Mouse (Mus musculus) intestine, embryonic 14.5 days (tissue): Measurements from ENCODE around the gene Trip11. TPM values are rescaled to one million over a fixed set of nuclear protein-coding genes. Genes with fewer than 3 reads are reported as not detected.

Experiments used
- ATAC-seq: fragments of 200-750 bp; cut with Nextera tagmentation; replicated peaks from 2 replicates; pipeline ENCODE4 v1.8.0; 2017; ENCODE audit warnings: low read depth, moderate number of reproducible peaks, moderate TSS enrichment, moderate library complexity; ENCODE audit not compliant: low FRiP score, low TSS enrichment
- DNase-seq: peaks from one replicate; pipeline ENCODE4 v3.0.0-alpha.2; 2018; ENCODE audit warnings: low spot score
- H3K27ac ChIP-seq: fragments of 300-500 bp; sonication (generic); 2 replicates; pipeline ENCODE4 v1.5.1; 2014; ENCODE audit warnings: low read depth, mild to moderate bottlenecking, control low read depth
- H3K27me3 ChIP-seq: fragments of 300-500 bp; sonication (generic); replicated peaks from 2 replicates; pipeline ENCODE4 v1.6.1; 2014; ENCODE audit warnings: low read length, control low read depth; ENCODE audit not compliant: control insufficient read depth, insufficient read depth
- H3K36me3 ChIP-seq: fragments of 300-500 bp; sonication (generic); 2 replicates; pipeline ENCODE4 v1.6.1; 2014; ENCODE audit warnings: low read length, control low read depth; ENCODE audit not compliant: control insufficient read depth, insufficient read depth
- H3K4me1 ChIP-seq: fragments of 300-500 bp; sonication (generic); replicated peaks from 2 replicates; pipeline ENCODE4 v1.6.1; 2014; ENCODE audit warnings: low read length, control low read depth, mixed read lengths; ENCODE audit not compliant: control insufficient read depth, insufficient read depth
- H3K4me2 ChIP-seq: fragments of 300-500 bp; sonication (generic); 2 replicates; pipeline ENCODE4 v1.6.1; 2014; ENCODE audit warnings: low read length
- H3K4me3 ChIP-seq: fragments of 300-500 bp; sonication (generic); 2 replicates; pipeline ENCODE4 v1.5.1; 2014; ENCODE audit warnings: low read depth, low read length, control low read depth, mixed read lengths
- H3K9ac ChIP-seq: fragments of 300-500 bp; sonication (generic); 2 replicates; pipeline ENCODE4 v1.6.1; 2014; ENCODE audit warnings: mild to moderate bottlenecking, low read length
- H3K9me3 ChIP-seq: fragments of 300-500 bp; sonication (generic); 2 replicates; pipeline ENCODE4 v1.6.1; 2016; ENCODE audit warnings: low read length, control low read depth; ENCODE audit not compliant: control insufficient read depth
- WGBS: fragments of 180-500 bp; shearing (Covaris S2); extraction: QIAGEN DNeasy Blood & Tissue Kit; methylation state at CpG from one replicate; pipeline ENCODE4 v1.1.7; 2014; 5-methylcytosine and 5-hydroxymethylcytosine counted together
- polyA plus RNA-seq: library from polyadenylated mRNA; unstranded; fragments of >200 nt; fragmentation: Nextera tagmentation; extraction: Ambion mirVana; gene quantifications from 2 replicates; pipeline ENCODE4 v1.2.1, GENCODE M21; 2014

Trip11 gene
- polyA plus RNA-seq, 1 experiment from 2014 or later = 26.8 TPM

DNA sequence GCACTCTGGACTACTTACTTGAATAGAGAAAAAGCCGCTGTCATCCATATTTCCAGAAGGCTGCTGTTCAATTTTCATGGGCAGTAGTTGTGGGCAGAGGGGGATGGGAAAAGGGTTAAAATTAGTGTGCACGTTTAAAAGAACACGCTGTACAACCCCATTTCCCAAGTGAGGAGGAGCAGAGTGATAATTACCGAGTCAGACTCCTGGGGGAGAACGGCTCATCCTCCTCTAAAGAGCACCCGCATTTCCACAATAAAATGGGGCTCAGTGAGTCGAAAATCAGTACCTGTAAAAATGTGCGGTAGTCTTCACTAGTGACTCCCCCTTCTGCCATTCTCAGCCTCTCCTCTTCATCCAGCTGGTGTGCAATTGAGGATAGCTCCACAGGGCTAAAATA lies 34.9 kb upstream of the Trip11 start:
- DNase-seq = no peak
- 92% methylated on average over 8 of the region's 8 CpGs for WGBS

DNA sequence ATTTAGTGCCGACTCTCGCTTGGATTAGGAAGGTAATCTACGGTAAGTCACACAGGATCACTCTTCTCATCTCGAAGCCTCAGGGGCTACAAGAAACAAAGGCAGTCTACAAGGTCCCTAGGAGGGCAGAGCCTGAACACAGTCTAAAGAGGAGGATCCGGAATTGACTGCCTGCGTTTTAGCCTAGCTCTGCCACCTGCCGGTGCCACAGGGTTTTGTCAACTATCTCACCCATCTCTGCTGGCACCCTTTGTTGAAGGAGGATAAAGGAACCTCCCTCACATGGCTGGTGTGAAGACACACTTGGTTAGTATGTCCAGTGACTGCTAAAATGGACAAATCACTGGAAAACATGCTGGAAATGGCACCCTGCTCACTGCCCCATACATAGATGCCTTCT lies 24.5 kb upstream of the Trip11 start:
- no peak for ATAC-seq
- no peak overlapping the region for H3K4me3 ChIP-seq
- DNase-seq = no peak
- H3K4me1 ChIP-seq = no peaks in the 10 kb centered on the region
- WGBS = 87% methylated on average over 7 of the region's 7 CpGs
- H3K27ac ChIP-seq = no peak overlapping the region
- H3K36me3 ChIP-seq = peaks cover 48% of the 10 kb centered on the region
- no peak overlapping the region for H3K9ac ChIP-seq
- no peaks in the 10 kb centered on the region for H3K27me3 ChIP-seq
- H3K4me2 ChIP-seq = no peak overlapping the region
- no peaks in the 10 kb centered on the region for H3K9me3 ChIP-seq

More for the DNA sequence above, 34.9 kb upstream of the Trip11 start:
- H3K36me3 ChIP-seq = peaks cover 36% of the 10 kb centered on the region
- H3K27ac ChIP-seq = no peak overlapping the region
- no peak overlapping the region for H3K4me3 ChIP-seq
- no peak overlapping the region for H3K9ac ChIP-seq
- H3K27me3 ChIP-seq = no peaks in the 10 kb centered on the region
- H3K9me3 ChIP-seq = no peaks in the 10 kb centered on the region
- no peak overlapping the region for H3K4me2 ChIP-seq
- no peaks in the 10 kb centered on the region for H3K4me1 ChIP-seq
- no peak for ATAC-seq

DNA sequence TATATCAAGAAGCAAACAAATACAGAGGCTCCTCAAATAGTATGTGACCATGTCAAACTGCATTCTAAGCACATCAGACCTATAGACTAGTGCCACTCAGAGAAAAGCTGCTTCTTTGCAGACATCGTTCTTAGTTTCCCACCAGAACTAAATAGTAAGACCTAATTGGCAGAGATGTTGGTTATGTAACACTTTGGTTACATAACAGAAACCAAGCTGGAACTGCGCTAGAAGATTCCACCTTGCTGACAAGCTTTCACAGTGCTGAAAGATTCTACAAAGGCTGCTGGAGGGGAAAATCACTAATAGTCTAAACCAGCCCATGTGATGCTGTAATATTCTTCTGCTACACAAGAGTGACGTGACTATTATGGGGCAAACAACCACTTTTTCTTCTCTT lies 22.2 kb upstream of the Trip11 start:
- 96% methylated on average over 3 of the region's 3 CpGs for WGBS
- Histone ChIP-seq H3K27me3 (no peaks in the 10 kb centered on the region), H3K4me1 (no peaks in the 10 kb centered on the region), H3K27ac (no peak overlapping the region), H3K4me2 (no peak overlapping the region), H3K36me3 (peaks cover 53% of the 10 kb centered on the region), H3K4me3 (no peak overlapping the region), H3K9ac (no peak overlapping the region), H3K9me3 (no peaks in the 10 kb centered on the region)
- DNase-seq (no peak), ATAC-seq (no peak)

DNA sequence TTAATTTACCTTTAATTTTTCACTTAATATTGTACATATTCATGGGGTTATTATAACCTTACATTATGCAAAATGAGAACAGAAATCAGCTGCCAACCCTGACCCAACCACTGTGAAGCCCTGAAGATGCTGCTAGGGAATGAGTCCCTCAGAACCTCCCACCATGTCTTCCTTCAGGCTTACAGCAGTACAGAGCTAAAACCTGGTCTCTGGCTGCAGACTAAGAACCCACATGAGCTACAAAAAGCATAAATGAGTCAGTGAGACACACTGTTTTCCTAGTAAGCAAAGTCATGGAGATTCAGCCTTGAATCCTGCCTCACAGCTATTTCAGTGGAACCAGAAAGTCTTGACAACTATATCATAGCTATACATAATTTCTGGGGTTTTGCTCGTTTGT lies 15.4 kb upstream of the Trip11 start:
- Histone ChIP-seq H3K9ac (no peak overlapping the region), H3K27ac (no peak overlapping the region), H3K4me1 (no peaks in the 10 kb centered on the region), H3K4me3 (no peak overlapping the region), H3K9me3 (no peaks in the 10 kb centered on the region), H3K36me3 (peaks cover 95% of the 10 kb centered on the region), H3K4me2 (no peak overlapping the region), H3K27me3 (no peaks in the 10 kb centered on the region)
- DNase-seq (no peak), ATAC-seq (no peak)
- WGBS = 87% methylated on average over 1 of the region's 1 CpGs

DNA sequence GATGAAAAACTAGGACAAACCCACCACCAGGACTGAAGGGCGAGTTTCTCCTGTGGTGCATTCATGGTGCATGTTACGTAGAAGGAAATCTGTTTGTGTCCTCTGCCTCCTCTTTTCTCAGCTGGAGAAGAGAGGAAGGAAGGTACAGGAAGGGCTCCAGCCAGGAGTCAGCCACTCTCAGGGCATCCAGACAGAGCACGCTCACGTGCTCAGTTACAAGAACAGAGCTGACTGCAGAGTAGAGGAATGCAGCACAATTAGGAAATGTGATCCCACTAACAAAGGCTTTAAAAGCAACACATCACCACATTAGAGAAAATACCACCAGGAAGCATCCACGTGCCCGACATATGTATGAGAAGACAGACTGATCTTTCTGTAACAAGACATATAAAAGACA lies 9.2 kb upstream of the Trip11 start:
- no peaks in the 10 kb centered on the region for H3K4me1 ChIP-seq
- H3K27me3 ChIP-seq = no peaks in the 10 kb centered on the region
- no peaks in the 10 kb centered on the region for H3K9me3 ChIP-seq
- H3K27ac ChIP-seq = no peak overlapping the region
- WGBS = 91% methylated on average over 6 of the region's 6 CpGs
- DNase-seq (no peak), ATAC-seq (no peak)
- H3K9ac ChIP-seq = no peak overlapping the region
- no peak overlapping the region for H3K4me3 ChIP-seq
- H3K4me2 ChIP-seq = no peak overlapping the region
- peaks cover 53% of the 10 kb centered on the region for H3K36me3 ChIP-seq

DNA sequence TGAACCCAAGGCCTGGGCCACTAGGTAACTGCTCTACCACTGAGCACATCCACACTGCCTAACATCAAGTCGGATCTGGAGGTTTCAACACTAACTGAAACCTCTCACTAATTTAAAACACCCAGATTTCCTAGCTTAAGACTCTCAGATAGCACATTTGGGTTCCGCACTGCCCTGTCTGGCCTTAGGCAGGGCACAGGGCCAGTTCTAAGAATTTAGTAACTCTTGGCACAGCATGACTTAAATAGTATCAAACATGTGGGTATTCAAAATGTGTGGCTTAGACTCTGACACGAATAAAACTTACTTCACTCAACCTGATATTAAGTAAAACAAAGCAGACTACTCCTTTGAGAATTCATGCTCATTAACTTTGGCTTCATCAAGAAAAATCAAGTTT lies 6.8 kb upstream of the Trip11 start:
- DNase-seq (no peak), ATAC-seq (no peak)
- H3K4me1 ChIP-seq = no peaks in the 10 kb centered on the region
- H3K4me2 ChIP-seq = no peak overlapping the region
- 85% methylated on average over 3 of the region's 3 CpGs for WGBS
- H3K27me3 ChIP-seq = no peaks in the 10 kb centered on the region
- H3K9me3 ChIP-seq = no peaks in the 10 kb centered on the region
- peaks cover 29% of the 10 kb centered on the region for H3K36me3 ChIP-seq
- no peak overlapping the region for H3K4me3 ChIP-seq
- no peak overlapping the region for H3K27ac ChIP-seq
- H3K9ac ChIP-seq = no peak overlapping the region

DNA sequence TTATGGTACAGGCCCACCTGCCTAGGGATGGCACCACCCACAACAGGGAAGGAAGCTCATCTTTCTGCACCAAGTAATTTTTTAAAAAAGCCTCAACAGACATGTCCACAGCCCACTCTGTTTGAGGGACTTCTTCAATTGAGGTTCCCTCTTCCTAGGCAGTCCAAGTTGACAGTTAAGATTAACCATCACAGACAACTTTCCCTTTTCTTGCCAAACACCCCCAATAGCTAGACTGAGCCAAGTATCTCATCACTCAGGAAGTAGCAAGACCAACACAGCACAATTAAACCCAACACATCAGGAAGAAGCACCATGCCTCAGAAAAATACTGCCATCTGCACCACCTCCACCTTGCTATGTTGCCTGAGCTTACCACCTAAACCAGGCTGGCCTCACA lies 4.1 kb upstream of the Trip11 start:
- Histone ChIP-seq H3K4me2 (no peak overlapping the region), H3K27ac (no peak overlapping the region), H3K9me3 (no peaks in the 10 kb centered on the region), H3K4me1 (0 out of 2 replicates have a peak, but pooled peaks cover 3% of the 10 kb centered on the region), H3K9ac (no peak overlapping the region), H3K27me3 (no peaks in the 10 kb centered on the region), H3K4me3 (no peak overlapping the region), H3K36me3 (peaks cover 8% of the 10 kb centered on the region; the same call in 1 of the 2 replicates)
- ATAC-seq = no peak
- DNase-seq = no peak

DNA sequence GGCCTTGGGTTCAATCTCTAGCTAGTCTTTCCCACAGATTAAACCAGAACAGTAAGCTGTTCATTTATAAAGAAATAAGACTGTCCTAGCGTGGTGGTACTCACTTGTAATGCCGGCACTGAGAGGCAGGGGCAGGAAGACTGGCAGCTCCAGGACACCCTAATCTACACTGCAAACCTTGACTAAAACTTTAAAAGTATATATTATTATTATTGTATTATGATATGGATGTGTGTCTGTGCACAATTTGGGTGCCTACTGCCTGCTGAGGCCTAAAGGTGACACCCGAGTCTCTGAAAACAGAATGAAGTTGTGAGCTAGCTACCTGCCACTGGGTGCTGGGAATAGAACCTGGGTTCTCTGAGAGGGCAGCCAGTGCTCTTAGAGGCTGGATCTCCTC lies 1.7 kb downstream of the Trip11 start:
- H3K4me3 ChIP-seq = no peak overlapping the region
- H3K4me1 ChIP-seq = peaks cover 13% of the 10 kb centered on the region
- H3K9ac ChIP-seq = 0 out of 2 replicates have a peak overlapping the region, but pooled peaks have one; percentile 80
- WGBS = 85% methylated on average over 3 of the region's 3 CpGs
- DNase-seq (no peak), ATAC-seq (no peak)
- H3K27me3 ChIP-seq = no peaks in the 10 kb centered on the region
- peak overlapping the region; percentile 84 for H3K4me2 ChIP-seq
- H3K27ac ChIP-seq = no peak overlapping the region
- H3K36me3 ChIP-seq = peaks cover 10% of the 10 kb centered on the region
- no peaks in the 10 kb centered on the region for H3K9me3 ChIP-seq

DNA sequence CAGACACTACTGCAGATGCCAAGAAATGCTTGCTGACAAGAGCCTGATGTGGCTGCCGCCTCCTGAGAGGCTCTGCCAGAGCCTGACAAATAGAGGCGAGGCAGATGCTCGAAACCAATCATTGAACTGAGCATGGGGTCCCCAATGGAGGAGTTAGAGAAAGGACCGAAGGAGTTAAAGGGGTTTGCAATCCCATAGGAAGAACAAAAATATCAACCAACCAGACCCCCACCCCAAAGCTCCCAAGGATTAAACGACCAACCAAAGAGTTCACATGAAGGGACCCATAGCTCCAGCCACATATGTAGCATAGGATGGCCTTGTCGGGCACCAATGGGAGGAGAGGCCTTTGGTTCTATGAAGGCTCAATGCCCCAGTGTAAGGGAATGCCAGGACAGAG lies 2.7 kb downstream of the Trip11 start:
- Histone ChIP-seq H3K4me1 (peaks cover 13% of the 10 kb centered on the region), H3K4me3 (no peak overlapping the region), H3K27ac (no peak overlapping the region), H3K9ac (no peak overlapping the region), H3K36me3 (peaks cover 14% of the 10 kb centered on the region), H3K27me3 (no peaks in the 10 kb centered on the region), H3K4me2 (no peak overlapping the region), H3K9me3 (no peaks in the 10 kb centered on the region)
- no peak for ATAC-seq
- WGBS = 89% methylated on average over 6 of the region's 6 CpGs
- no peak for DNase-seq
